Mouse (Mus musculus) lung, postnatal 4 days (tissue): ENCODE data around the gene Eif3k.

Experiments used
- DNase-seq, 2 experiments: peaks; one replicate each; pipeline ENCODE4 v3.0.0; 2021

Eif3k gene

DNA sequence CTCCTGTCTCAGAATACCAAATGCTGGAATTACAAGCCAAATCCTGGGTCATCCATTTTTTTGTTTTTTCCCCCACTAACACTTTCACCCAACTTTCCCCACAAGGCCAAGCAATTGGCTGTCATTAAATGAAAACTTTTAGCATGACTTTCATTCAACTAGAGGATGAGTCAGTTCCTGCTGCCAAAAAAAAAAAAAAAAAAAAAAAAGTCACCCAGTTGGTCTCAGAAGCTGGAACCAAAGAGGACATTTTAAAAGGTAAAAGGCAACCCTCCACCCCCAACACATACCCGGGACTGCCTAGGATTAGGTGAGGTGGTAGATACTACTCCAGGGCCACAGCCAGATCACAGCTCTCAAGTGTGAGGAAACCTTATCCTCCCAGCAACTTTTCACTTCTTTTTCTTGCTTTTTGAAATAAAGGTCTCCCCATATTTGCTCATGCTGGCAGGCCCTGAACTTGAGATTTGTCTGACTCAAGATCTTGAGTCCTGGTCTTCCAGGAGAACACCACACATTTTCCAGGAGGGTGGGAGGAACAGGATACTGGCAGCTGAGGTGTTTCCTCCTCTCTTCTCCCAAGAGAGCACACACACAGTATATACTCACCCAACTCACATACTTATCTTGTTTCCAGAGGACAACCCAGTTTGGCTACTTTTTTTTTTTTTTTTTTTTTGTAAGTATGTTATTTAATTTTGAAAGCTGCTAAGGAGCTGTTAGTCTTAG, 23.5 kb downstream of the Eif3k start:
- DNase-seq: no peak

DNA sequence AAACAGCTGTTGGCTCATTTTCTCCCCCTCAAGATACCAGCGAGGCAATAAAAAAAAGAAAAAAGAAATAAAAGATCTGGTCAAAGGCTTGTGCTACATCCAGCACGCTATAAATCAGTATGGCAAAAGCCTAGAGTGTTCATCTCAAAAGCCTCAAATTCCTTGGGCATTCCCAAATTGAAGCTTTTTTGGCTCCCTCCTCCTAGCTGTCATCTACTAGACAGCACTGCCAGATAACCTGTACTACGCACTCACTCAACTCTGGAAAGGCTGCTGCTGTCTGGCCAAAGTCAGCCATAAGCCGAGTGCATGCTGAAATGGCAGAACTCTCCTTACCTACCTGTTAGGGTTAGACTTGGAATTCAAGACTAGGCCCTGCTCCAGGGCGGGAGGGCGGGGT, 24.4 kb downstream of the Eif3k start:
- DNase-seq: no peak

GRCm38 (mm10) chr7:28956270-28956669, 25.4 kb downstream of the Eif3k start:
- DNase-seq: no peak

- DNase-seq: peak in 1 of 2 experiments; percentile 59
Observed at GRCm38 (mm10) chr7:28955295-28955897, 26.3 kb downstream of the Eif3k start.

GRCm38 (mm10) chr7:28954773-28955172, 26.9 kb downstream of the Eif3k start:
- no peak for DNase-seq

- DNase-seq: no peak
Observed at GRCm38 (mm10) chr7:28953476-28954376, 27.9 kb downstream of the Eif3k start.

DNA sequence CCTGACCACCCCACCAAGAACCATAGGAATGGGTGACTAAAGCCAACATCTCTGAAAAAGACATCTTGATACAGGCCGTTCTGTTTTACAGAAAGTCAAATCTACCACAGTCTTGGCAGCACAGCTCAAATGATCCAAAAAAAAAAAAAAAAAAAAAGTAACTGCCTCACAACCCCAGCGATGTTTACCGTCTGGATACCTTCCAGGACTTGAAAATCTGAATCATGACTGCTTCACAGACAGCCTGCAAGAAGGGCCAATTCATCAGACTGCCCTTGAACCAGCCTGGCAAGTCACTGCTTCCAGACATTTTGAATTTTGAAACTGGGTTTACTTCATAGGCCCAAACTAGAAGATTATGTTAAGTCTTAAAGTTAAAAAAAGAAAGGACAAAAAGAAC, 28.9 kb downstream of the Eif3k start:
- peak; percentile 49 to 55 for DNase-seq

DNA sequence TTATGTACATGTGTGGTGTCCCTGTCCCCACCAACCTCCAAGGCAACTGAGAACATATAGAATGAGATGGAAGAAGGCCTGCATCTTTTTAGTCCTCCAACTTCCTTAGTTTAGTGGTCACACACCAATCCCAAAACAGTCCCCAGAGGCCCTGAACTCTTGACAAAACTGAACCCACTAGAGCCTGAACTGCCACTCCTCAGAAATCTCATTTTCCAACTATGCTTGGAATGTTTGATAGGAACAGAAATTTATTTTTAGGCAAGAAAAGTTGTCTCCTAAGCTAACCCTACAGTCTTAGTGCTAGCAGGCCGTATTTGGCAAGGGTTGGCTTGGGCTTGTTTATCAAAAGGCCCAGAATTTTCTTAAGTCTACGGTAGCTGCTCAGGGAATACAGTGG, 29.9 kb downstream of the Eif3k start:
- no peak for DNase-seq

- DNase-seq: no peak
Observed at GRCm38 (mm10) chr7:28950346-28951037, 31.2 kb downstream of the Eif3k start.

GRCm38 (mm10) chr7:28949298-28949697, 32.4 kb downstream of the Eif3k start:
- DNase-seq: no peak

DNA sequence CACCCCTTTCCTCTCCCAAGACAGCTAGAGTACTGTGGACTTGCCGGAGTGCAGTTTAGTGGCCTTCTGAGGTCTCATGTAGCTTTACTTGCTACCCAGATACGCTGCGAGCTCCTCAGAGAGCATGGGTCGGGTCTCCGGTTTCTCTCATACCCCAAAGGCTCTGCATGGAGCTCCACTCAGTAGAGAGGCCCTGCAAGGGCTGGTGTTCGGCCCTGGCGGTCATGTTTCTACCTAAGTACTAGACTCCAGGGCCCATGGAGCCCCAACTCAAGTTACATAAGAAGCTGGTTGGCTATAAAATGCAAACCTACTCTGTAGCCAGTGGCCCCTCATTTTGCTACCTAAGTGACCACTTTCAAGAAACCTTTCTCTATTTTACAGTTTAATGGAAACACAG, 32.9 kb downstream of the Eif3k start:
- no peak for DNase-seq

DNA sequence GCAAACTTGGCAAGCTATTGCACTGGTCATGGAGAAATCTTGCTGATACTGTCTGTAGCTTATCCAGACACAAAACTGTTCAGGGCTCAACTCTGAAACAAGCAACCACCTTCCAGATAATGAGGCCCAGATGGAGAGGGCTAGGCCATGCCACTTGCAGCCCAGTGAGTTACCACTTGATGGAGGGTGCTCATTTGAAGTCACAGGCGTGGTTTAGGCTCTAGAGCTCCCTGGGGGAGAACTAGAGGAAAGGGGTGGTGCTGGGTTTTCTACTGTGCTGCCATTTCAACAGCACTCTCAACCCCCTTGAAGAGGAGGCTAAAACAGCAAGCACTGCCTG, 35.4 kb downstream of the Eif3k start:
- no peak for DNase-seq

GRCm38 (mm10) chr7:28945416-28946270, 36.0 kb downstream of the Eif3k start:
- peak; percentile 61 to 74 for DNase-seq

DNA sequence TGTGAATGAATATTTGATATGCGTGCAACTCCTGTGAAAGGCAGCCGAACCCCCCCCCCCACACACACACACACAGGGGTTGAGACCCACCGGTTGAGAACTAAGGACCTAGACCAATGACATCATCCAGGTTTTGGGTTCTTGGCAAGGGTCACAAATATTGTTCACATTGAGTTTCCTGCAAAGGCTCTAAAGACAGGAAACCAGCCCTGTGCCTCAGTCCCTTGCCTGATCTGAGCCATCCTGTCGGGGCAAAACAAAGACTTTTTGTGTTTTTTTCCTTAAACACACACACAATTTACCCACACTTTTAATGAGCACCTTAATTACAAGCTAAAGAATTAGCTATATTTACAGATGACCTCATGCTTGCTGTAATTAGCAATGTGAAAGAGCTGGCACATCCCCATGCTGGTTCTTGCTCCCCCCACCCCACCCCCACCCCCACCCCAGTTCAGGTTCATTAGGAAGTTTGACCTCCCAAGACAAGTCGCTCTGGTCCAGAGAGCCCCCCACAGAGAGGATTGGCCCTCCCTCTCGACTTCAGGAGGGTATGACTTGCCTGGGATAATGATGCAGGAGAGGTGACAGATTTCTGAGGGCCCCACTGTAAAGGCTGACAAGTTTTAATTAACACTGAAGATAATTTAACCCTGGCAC, 36.8 kb downstream of the Eif3k start:
- no peak for DNase-seq

- no peak for DNase-seq
Observed at GRCm38 (mm10) chr7:28943451-28944180, 38.0 kb downstream of the Eif3k start.

DNA sequence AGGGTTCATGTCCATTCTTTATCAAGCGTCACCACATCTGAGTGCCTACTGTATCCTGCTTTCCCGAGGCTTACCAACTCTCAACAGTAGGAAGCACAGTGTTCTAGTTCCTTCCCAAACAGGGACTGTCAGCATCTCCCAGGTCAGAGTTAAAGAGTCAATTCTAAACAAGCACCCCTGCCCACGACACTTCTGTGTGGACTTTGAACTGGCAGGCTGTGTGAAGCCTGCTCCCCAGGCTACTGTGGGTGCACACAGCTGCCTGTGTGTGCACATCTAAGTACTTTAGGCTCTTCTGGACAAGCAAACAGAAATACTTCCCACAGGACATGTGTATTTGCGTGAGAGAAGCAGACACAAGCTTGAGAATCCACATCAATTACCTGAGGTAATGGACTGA, 40.1 kb downstream of the Eif3k start:
- no peak for DNase-seq

DNA sequence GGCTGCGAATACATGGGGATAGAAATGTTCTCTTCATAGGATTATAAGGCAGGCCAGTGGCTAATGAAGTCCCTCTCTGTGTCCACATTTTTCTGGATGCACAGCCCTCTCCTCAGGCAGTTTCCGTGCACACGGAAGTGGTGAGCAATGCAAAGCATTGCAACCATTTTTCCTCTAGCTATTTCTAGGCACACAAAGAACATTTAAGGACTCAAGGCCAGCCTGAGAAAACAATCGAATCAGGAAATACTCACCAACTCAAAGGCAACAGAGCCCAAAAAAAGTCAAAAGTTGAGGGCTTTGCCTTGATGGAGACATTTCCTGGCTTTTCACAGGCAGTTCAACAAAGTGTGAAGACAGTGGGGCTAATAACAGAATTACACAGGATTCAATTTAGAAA, 40.5 kb downstream of the Eif3k start:
- no peak for DNase-seq

DNA sequence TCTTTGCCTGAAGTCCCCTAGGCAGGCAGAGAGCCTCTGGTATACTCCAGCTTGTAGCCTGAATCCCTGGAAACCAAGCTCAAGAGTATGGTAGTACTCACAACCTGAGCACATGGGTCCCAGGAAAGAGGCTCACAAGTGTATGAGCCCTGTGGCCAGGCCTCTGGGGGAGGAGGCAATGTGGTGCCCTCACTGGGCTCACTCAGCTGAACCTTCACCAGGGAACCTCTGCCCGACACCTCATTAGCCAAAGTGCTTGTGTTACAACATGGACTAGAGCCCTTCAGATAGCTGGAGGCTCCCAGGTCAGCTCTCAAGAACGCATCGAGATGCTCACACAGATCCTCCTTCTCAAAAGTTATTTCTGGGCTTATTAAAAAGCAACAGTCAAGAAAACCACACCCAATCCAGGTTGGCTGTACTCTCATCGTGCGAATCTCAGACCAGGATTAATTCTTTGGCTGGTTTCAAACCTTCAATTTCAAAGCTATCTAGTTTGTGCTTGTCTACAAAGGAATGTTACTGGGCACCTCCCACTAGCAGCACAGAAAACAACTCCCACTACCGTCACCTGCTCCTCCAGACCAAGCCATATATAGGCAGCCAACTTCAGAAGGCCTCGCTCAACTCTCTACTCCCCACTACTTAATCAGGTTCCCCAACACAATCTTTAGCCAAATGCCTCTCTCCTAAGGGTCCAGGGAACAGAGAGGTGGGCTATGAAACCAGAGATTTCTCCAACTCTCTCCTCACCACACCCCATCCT, 42.1 kb downstream of the Eif3k start:
- no peak for DNase-seq

GRCm38 (mm10) chr7:28938654-28939053, 43.0 kb downstream of the Eif3k start:
- no peak for DNase-seq

DNA sequence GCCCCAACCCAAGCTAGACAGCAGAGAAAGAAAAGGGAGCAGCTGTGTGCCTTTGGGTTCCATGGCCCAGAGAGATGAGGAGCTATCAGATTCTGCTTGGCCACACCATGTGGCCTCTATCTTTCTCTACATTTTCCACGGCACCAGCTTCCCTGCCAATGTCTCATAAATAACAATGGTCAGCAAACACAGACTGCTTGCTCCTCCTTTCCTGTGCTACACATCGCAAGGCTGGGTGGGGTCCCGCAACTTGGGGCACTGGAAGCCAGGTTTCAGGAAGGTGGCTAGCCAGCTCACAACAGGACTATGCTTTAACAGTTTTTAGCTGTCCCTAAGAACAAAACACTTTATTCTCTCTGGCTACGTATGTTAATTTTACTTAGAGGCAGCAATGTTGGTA, 44.9 kb downstream of the Eif3k start:
- peak; percentile 52 to 68 for DNase-seq
